Mouse (Mus musculus): ENCODE measurements around the gene Pias4.

The Pias4 gene

GRCm38 (mm10) chr10:81168521-81169244 lies 960 bp upstream of the Pias4 start:
- no peak for DNase-seq (ENCODE audit: low read depth)

DNA sequence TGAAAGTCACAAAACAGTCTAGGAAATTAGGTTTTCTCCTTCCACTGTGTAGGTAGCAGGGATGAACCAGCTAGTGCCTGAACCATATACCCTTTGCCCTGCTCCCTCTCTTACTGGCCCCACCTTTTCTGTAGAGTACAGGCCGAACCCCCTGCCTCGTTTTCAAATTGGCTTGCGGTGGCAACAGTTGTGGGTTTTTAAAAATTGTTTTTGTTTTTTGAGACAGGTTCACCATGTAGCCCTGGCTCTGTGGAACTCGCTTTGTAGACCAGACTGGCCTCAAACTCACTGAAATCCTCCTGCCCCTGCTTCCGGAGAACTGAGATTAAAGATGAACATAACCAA lies 336 bp upstream of the Pias4 start:
- no peak for DNase-seq (ENCODE audit: low read depth)

DNA sequence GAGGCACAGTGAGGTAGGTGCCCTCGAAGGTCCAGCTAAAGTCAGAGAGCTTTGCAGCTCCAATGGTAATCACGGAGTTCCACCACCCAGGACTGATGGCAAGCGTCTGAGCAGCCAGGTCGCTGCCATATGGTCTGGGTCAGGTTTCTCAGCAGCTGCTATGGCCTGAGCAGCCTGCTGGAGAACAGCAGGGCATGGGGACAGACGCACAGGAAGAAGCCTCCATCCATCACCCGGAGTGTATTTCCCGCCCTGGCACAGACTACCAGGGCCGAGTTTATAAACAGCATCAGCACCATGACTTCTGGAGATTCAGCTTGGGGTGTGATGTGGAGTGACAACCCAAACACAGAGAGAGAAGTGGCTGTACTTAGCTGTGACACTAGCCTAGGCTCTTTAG lies 2.6 kb downstream of the Pias4 start:
- no peak for DNase-seq (ENCODE audit: low read depth)

- DNase-seq (ENCODE audit: low read depth): no peak
Observed at GRCm38 (mm10) chr10:81162318-81162652, 5.4 kb downstream of the Pias4 start.

DNA sequence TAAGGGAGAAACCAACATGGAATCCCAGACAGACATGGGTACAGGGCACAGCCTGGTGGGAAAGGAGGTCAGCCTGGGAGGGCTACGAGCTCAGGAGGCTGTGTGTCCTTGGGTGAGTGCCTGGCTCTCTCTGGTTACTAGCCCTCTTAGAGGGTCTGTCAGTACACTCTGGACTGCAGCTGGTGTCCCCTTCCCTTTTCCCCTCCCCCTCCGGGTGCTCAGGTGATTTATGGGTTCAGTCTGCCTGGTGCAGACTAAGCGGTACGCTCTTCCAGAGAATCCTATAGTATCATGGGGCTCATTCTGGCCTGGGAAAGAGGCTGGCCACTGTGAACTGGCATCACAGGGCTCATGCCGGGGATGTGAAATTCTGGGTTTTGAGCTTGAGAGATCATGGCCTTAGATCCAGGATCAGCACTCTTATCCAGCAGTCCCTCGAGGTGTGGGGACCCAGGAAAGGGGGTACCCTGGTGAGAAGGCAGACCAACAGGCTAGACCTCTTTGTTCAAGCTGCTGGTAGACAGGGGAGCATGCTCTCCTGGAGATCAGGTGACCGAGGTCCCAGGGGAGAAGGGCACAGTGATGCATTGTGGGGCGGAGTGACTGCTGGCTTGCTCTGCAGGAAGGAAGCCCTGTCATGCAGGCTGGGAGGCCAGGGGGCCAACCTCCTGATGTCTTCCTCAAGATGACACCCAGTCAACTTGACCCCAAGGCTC lies 6.0 kb downstream of the Pias4 start:
- no peak for DNase-seq (ENCODE audit: low read depth)

- DNase-seq (ENCODE audit: low read depth): no peak
Observed at GRCm38 (mm10) chr10:81154736-81155135, 13.0 kb downstream of the Pias4 start.

GRCm38 (mm10) chr10:81154313-81154712 lies 13.4 kb downstream of the Pias4 start:
- no peak for DNase-seq (ENCODE audit: low read depth)

DNA sequence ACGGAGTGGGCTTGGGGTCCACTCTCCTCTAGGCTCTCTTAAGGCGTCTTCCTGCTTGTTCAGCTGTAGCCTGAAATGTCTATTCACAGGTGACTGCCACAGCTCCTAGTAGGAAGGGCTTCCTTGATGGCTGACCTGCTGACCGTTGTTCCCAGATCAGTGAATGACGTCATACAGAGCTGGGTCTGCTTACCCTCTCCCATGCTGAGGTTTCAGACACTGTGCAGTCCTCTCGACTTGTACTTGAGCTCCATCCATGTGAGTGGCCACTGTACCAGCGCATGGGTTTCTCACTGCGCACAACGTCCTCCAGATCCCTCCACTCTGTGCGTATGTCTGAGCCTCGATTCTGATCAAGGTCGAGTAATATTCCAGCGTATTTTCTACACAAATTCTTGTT lies 15.1 kb downstream of the Pias4 start:
- no peak for DNase-seq (ENCODE audit: low read depth)

- DNase-seq (ENCODE audit: low read depth): no peak
Observed at GRCm38 (mm10) chr10:81151261-81151660, 16.5 kb downstream of the Pias4 start.

DNA sequence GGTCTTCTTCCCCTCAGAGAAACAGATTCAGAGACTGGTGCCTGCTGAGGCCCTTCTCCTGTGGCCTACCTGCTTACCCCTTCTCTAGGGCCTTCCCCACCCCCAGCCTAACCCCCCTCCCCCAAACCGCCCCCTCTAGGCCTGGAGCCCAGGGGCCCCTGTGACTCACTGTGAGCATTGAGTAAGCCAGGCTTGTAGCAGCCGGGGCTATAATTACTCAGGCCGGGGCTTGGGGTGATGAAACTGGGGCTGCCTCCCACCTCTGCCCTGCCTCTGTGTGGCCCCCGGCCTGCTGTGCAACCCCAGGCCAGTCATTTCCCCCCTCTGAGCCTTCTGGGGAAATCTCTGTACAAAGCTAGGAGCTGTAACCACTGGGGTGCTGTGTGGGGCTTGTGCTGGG lies 21.4 kb downstream of the Pias4 start:
- no peak for DNase-seq (ENCODE audit: low read depth)

DNA sequence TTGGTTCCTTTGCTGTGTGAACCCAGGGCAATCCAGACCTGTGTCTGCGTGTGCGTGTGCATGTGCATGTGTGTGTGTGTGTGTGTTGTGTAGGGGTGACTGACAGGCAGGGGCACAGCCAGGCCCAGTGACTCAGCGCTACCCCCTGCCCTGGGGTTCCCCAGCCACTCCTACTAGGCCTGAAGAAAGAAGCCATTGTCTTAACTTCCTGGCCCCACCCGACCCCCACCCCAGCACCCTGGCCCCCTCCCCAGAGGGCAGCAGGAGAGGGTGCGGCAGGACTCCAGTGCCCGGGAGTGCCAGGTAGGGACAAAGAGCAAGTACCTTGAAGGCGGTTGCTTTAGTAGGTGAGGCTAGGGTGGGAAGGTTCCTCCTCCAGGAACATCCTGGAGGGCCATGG lies 21.9 kb downstream of the Pias4 start:
- no peak for DNase-seq (ENCODE audit: low read depth)

DNA sequence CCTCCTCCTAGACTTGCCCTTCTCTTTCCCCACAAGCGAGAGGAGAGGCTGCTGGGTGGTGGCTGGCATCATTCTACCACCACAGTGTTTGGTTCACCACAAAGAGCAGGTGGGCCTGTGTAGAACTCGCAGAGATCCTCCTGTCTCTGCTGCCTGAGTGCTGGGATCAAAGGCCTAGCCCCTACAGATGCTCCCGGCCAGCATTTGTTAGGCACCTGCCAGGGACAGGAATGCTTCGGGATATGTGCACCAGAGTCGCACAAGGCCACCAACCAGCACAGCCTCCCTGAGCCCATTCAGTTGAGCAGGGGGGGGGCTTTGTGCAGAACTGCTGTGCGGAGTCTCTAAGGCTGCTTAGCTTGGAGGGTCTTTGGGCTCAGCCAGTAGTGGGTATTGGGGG lies 22.4 kb downstream of the Pias4 start:
- DNase-seq (ENCODE audit: low read depth): no peak

DNA sequence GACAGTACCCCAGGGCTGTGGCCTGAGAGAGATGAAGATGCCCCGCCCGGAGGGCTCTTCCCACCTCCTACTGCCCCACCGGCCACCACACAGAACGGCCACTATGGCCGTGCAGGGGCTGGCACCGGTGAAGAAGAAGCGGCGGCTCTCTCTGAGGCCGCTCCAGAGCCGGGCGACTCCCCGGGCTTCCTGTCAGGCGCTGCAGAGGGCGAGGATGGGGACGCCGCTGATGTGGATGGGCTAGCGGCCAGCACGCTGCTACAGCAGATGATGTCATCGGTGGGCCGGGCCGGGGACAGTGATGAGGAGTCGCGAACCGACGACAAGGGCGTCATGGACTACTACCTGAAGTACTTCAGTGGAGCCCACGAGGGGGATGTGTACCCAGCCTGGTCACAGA lies 23.1 kb downstream of the Pias4 start:
- DNase-seq (ENCODE audit: low read depth): no peak

- no peak for DNase-seq (ENCODE audit: low read depth)
Observed at GRCm38 (mm10) chr10:81143845-81144437, 23.8 kb downstream of the Pias4 start.

DNA sequence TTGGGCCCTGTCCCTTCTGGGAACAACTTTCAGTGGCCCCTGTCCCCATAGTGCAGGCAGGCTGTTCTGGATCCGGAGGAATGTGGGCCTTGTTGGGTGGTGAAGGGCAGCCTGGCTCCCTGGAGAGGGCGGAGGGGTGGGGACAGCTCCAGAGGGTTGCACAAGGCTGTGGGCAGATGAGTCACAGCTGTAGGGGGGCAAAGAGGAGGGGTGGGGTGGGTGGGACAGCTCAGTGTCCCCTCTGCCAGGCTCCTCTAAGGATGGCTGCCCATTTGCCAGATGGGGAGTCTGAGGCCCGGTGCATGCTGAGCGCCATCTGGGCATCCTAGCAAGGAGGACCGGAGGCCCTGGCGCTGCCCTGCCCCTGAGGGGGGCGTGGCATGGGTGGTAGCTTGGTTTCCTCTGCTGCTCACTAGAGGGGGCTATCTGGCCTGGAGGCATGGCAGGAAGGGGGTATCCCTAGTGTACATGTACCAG lies 24.5 kb downstream of the Pias4 start:
- no peak for DNase-seq (ENCODE audit: low read depth)

GRCm38 (mm10) chr10:81142551-81142981 lies 25.2 kb downstream of the Pias4 start:
- DNase-seq (ENCODE audit: low read depth): no peak

- no peak for DNase-seq (ENCODE audit: low read depth)
Observed at GRCm38 (mm10) chr10:81141455-81142210, 26.1 kb downstream of the Pias4 start.

DNA sequence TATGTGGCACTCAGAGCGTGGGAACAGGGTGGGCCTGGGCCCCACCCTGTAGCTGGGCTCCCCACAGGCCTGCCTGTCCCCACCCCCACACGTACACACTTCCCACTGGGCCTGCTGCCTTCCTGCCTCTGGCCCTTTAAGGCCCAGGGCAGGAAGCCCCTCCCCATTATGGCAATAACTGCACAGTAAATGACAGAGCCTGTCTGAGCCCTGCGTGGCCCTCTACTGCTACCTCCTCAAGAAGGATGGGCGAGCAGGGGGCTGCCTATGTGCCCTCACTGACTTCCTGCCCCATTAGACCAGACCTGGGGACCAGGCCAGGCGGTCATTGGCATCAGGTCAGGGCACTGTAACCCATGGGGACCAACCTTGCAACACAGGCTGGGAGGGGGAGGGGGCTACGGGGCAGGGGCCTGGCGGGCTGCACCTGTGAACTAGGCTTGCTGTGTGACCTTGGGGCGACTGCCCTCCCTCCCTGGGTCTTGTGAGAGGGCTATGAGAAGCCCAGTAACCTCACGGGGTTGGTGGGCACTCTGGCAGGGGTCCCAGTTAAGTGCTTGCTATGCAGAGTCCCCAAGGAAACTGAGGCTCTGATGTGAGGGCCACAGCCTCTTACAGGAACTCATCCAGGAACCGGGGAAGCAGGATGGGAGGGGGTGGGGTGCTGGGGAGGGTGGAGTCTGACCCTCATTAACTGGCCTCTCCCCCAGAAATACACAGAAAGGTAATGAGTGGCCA lies 26.8 kb downstream of the Pias4 start:
- no peak for DNase-seq (ENCODE audit: low read depth)

GRCm38 (mm10) chr10:81140005-81140404 lies 27.7 kb downstream of the Pias4 start:
- DNase-seq (ENCODE audit: low read depth): no peak

DNA sequence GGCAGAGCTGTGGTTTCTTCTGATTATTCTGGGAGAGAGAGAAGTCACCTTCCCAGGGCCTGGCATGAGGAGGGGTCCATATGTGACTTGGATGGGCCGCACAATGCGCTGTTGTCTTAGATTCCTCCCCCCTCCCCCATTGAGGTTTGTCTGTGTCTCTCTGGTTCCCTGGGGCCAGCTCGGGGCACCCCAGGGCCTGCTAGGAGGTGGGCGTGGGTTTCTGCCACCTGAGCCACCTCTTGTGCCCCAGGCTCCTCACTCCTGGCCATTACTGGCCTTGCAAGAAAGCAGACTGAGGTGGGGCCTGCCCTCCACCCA lies 28.2 kb downstream of the Pias4 start:
- DNase-seq (ENCODE audit: low read depth): no peak

DNA sequence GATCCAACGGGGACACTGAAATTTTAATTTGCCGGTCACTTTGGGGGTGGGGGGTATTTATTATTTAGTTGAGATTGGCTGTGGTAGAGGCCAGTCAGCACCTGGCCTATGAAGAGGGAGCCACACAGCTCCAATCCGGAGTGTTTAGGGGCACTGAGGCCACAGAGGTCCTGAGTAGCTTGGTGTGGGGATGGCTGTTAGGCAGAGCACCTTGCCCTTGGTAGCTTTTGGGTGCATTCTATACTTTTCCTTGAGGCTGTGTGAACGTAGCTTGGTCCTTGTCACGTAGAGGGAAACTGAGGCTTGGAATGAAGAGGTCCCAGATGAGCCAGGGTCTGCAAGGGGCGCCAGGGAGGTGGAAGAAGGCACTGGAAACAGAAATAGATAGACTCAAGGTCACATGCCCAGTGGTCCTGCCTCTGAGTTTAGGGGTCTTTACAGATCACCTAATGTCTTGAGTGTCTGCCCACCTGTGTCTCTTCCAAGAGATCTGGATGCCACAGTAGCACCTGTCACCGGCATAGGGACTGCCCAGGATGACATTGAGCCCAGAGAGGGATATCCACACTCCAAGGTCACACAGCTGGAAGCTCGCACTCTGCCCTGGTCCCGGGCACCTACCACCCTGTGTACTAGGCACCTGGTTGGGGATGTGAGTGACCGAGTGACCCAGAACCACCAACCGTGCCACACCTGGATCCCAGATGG lies 28.7 kb downstream of the Pias4 start:
- DNase-seq (ENCODE audit: low read depth): no peak
